Mouse (Mus musculus) midbrain, embryonic 14.5 days (tissue): Measurements from ENCODE around the gene Accsl. TPM values are rescaled to one million over a fixed set of nuclear protein-coding genes. Genes with fewer than 3 reads are reported as not detected.

Experiments used
- ATAC-seq: fragments of 200-750 bp; cut with Nextera tagmentation; 2 replicates; pipeline ENCODE4 v1.8.0; 2017; ENCODE audit warnings: moderate number of reproducible peaks, moderate library complexity; ENCODE audit not compliant: low FRiP score, low TSS enrichment
- DNase-seq: peaks from one replicate; pipeline ENCODE4 v3.0.0-alpha.2; 2015
- H3K27ac ChIP-seq: fragments of 300-500 bp; sonication (generic); replicated peaks from 2 replicates; pipeline ENCODE4 v1.5.1; 2014; ENCODE audit warnings: mild to moderate bottlenecking, low read depth, low read length, moderate library complexity
- H3K27me3 ChIP-seq: fragments of 300-500 bp; sonication (generic); 2 replicates; pipeline ENCODE4 v1.6.1; 2014; ENCODE audit warnings: low read length, control low read depth, mixed read lengths; ENCODE audit not compliant: control insufficient read depth, insufficient read depth
- H3K36me3 ChIP-seq: fragments of 300-500 bp; sonication (generic); 2 replicates; pipeline ENCODE4 v1.6.1; 2014; ENCODE audit warnings: low read length, control low read depth; ENCODE audit not compliant: control insufficient read depth, insufficient read depth
- H3K4me1 ChIP-seq: fragments of 300-500 bp; sonication (generic); 2 replicates; pipeline ENCODE4 v1.6.1; 2014; ENCODE audit warnings: mild to moderate bottlenecking, antibody characterized with exemption, low read length, control low read depth; ENCODE audit not compliant: control insufficient read depth, insufficient read depth
- H3K4me2 ChIP-seq: fragments of 300-500 bp; sonication (generic); 2 replicates; pipeline ENCODE4 v1.6.1; 2014; ENCODE audit warnings: mild to moderate bottlenecking, low read length, moderate library complexity
- H3K4me3 ChIP-seq: fragments of 300-500 bp; sonication (generic); replicated peaks from 2 replicates; pipeline ENCODE4 v1.5.1; 2014; ENCODE audit warnings: low read depth, low read length
- H3K9ac ChIP-seq: fragments of 300-500 bp; sonication (generic); replicated peaks from 2 replicates; pipeline ENCODE4 v1.6.1; 2014; ENCODE audit warnings: mild to moderate bottlenecking, low read length, moderate library complexity
- H3K9me3 ChIP-seq: fragments of 300-500 bp; sonication (generic); 2 replicates; pipeline ENCODE4 v1.6.1; 2016; ENCODE audit warnings: low read length, control low read depth, mixed read lengths; ENCODE audit not compliant: control insufficient read depth
- WGBS: fragments of 180-500 bp; shearing (Covaris S2); extraction: QIAGEN DNeasy Blood & Tissue Kit; methylation state at CpG from one replicate; pipeline ENCODE4 v1.1.7; 2014; 5-methylcytosine and 5-hydroxymethylcytosine counted together
- polyA plus RNA-seq: library from polyadenylated mRNA; unstranded; fragments of >200 nt; fragmentation: Nextera tagmentation; extraction: Ambion mirVana; gene quantifications from 2 replicates; pipeline ENCODE4 v1.2.1, GENCODE M21; 2014

The Accsl gene
- polyA plus RNA-seq, 1 experiment from 2014 or later, result 0.18 TPM

DNA sequence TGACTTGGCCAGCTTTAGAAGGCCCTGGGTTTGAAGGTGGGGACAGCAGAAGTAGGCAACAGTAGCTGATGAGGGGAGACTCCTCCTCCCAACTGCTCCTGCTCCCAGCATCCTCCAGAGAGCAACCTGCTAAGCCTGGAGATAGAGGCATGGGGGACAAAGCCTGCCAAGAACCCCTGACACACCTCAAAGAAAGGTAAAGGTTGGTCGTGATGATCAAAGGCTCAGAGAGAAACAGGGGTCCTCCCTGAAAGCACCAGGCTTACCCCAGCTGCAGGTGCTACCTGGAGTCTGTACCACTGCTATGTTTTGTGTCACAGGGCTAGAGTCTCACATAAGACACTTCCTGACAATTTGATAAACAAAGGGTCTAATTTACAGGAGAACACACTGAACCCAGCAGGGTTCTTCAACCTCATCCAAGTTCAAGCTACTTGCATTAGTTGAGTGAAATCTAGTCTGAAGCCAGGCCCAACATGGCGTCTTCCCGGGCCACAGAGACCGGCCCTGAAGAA lies 2.5 kb upstream of the Accsl start:
- no peak overlapping the region for H3K27ac ChIP-seq
- no peaks in the 10 kb centered on the region for H3K27me3 ChIP-seq
- no peaks in the 10 kb centered on the region for H3K9me3 ChIP-seq
- no peak overlapping the region for H3K4me3 ChIP-seq
- H3K9ac ChIP-seq, result no peak overlapping the region
- DNase-seq (no peak), ATAC-seq (no peak)
- peaks cover 6% of the 10 kb centered on the region; the same call in 1 of the 2 replicates for H3K4me1 ChIP-seq
- WGBS, result 92% methylated on average over 4 of the region's 4 CpGs
- H3K36me3 ChIP-seq, result no peaks in the 10 kb centered on the region
- no peak overlapping the region for H3K4me2 ChIP-seq

DNA sequence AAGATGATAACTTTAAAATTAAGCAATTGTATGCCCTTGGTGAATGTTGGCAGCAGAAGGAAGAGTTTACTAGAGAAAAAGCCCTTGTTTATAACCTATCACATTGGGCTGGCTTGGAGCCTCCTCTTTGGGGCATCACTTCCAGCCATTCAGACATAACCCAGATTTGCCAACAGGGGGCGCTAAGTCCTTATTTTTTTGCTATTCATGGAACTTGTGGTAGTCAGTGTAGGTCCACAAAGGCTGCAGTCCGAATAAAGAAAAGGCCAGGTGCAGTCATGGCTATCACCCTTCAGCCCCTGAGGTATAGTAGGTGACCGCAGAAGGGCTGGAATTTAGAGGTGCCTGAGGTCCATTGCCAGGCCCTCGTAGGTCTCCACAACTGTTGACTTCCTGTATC lies 1.9 kb upstream of the Accsl start:
- Histone ChIP-seq H3K4me2 (no peak overlapping the region), H3K27ac (no peak overlapping the region), H3K27me3 (no peaks in the 10 kb centered on the region), H3K4me3 (no peak overlapping the region), H3K9me3 (no peaks in the 10 kb centered on the region), H3K9ac (no peak overlapping the region), H3K4me1 (peaks cover 6% of the 10 kb centered on the region; the same call in 1 of the 2 replicates), H3K36me3 (no peaks in the 10 kb centered on the region)
- WGBS, result 44% methylated on average over 4 of the region's 4 CpGs
- ATAC-seq (peak; percentile 17; the same call in 1 of the 2 replicates), DNase-seq (peak; percentile 84)

DNA sequence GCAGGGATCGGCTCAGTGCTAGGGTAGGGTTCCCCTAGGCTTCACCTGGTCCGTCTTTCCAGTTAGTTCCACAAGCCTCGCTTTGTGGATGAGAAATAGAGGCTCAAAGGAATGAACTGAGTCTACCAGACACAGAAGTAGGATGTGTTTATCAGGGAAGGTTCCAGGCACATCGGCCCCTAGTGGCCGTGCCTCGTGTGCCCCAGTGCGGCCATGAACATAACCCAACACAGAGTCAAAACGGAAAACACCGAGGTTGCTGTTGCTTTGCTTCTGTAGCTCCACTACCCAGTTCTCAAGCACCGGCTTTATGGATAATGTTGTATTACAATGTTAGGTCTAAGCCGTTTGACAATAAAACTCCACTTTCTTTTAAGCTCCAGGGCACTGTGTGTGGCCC lies 391 bp downstream of the Accsl start:
- Histone ChIP-seq H3K27ac (no peak overlapping the region), H3K9ac (no peak overlapping the region), H3K27me3 (no peaks in the 10 kb centered on the region), H3K4me2 (no peak overlapping the region), H3K4me1 (0 out of 2 replicates have a peak, but pooled peaks cover 3% of the 10 kb centered on the region), H3K4me3 (no peak overlapping the region), H3K36me3 (no peaks in the 10 kb centered on the region), H3K9me3 (no peaks in the 10 kb centered on the region)
- ATAC-seq, result no peak
- no peak for DNase-seq
- WGBS, result 91% methylated on average over 11 of the region's 11 CpGs

DNA sequence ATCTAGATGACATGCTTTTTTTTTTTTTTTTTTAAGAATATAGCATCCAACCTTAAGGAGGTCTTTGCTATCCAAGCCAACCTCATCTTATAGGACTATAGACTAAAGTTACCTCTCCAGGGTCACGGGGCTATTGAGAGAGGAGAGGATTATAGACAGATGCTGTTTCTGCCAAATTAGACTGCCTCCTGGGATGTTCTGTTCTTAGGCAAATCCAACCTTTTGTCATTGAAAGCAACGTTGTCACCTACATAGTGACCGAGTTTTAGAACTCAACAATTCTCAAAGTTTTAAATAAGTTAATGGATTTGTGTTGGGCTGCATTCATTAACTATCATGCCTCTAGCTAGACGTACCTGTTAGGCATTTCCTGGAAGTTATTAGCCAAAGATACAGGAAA lies 5.7 kb downstream of the Accsl start:
- no peak overlapping the region for H3K9ac ChIP-seq
- no peaks in the 10 kb centered on the region for H3K4me1 ChIP-seq
- WGBS, result 54% methylated on average over 4 of the region's 4 CpGs
- H3K4me3 ChIP-seq, result no peak overlapping the region
- H3K27me3 ChIP-seq, result no peaks in the 10 kb centered on the region
- no peak overlapping the region for H3K27ac ChIP-seq
- H3K4me2 ChIP-seq, result no peak overlapping the region
- ATAC-seq (no peak), DNase-seq (no peak)
- no peaks in the 10 kb centered on the region for H3K9me3 ChIP-seq
- H3K36me3 ChIP-seq, result no peaks in the 10 kb centered on the region

DNA sequence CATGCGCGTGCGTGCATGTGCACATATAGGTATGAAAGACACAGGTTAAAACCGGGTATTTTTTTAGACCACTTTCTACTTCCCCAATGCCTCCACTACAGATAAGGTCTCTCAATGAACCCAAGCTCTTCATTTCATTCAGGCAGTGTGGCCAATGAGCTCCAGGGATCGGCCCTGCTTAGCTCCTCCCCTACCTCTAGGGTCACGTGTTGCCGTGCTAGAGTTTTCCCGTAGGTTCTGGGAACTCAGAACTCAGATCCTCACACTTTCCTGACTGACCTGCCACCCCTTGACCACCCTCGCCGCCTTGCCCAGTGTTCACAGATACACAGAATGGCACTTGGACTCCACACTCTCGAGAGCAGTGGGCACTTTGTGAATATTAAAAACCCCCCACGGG lies 10.1 kb downstream of the Accsl start:
- WGBS, result 78% methylated on average over 12 of the region's 12 CpGs
- H3K27ac ChIP-seq, result no peak overlapping the region
- H3K36me3 ChIP-seq, result no peaks in the 10 kb centered on the region
- no peaks in the 10 kb centered on the region for H3K27me3 ChIP-seq
- no peak overlapping the region for H3K4me3 ChIP-seq
- no peak for ATAC-seq
- H3K4me2 ChIP-seq, result no peak overlapping the region
- H3K9me3 ChIP-seq, result no peaks in the 10 kb centered on the region
- DNase-seq, result no peak
- H3K9ac ChIP-seq, result no peak overlapping the region
- H3K4me1 ChIP-seq, result no peaks in the 10 kb centered on the region

DNA sequence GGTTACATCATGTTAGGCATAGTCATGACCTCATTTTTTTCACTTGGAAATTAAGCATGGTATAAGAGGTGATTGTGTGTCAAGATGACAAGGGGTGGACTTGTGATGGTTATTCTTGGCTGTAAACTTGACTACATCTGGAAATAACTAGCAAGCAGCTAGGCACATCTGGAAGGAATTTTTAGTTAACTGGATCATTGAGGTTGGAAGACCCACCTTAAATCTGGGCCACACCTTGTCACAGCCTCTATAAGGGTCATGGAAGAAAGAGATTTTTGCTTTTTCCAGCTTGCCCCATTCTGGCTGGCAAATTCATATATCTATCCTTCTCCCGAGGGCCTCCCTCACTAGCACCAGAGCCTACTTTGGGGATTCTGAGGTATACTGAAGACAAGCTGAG lies 17.7 kb downstream of the Accsl start:
- no peak overlapping the region for H3K4me2 ChIP-seq
- ATAC-seq (no peak), DNase-seq (no peak)
- H3K4me1 ChIP-seq, result peaks cover 7% of the 10 kb centered on the region
- no peaks in the 10 kb centered on the region for H3K36me3 ChIP-seq
- H3K27ac ChIP-seq, result no peak overlapping the region
- H3K27me3 ChIP-seq, result no peaks in the 10 kb centered on the region
- H3K4me3 ChIP-seq, result no peak overlapping the region
- 84% methylated on average over 1 of the region's 1 CpGs for whole genome bisulfite sequencing
- H3K9me3 ChIP-seq, result no peaks in the 10 kb centered on the region
- H3K9ac ChIP-seq, result no peak overlapping the region

DNA sequence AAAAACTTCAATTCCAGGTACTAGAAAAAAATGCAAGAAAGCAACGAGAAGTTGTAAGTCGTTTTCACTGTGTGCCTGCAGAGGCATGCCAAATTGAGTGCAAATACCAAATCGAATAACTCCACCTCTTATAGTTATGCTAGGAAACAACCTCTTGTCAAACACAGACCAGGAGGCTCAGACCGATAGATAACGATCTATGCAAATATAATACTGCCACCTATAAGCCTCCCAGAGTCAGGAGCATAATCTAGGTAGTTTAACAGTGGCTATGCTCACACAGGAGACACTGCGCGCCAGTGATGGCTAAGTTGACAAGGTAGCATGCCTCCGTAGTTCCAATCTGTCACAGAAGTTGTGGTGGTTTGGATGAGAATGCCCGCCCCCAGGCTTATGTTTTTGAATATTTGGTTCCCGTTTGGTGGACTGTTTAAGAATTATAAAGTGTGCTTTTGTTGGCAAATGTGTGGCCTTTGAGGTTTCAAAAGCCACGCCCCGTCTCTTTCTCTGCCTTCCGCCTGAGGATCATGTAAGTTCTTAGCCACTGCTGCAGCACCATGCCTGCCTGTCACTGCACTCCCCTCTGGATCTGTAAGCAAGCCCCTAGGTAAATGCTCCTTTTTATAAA lies 18.5 kb downstream of the Accsl start:
- Histone ChIP-seq H3K9ac (no peak overlapping the region), H3K36me3 (no peaks in the 10 kb centered on the region), H3K9me3 (no peaks in the 10 kb centered on the region), H3K27me3 (no peaks in the 10 kb centered on the region), H3K4me1 (peaks cover 7% of the 10 kb centered on the region), H3K4me3 (no peak overlapping the region), H3K4me2 (peak overlapping the region; percentile 77), H3K27ac (no peak overlapping the region)
- ATAC-seq, result no peak
- WGBS, result 47% methylated on average over 13 of the region's 13 CpGs
- peak; percentile 9 for DNase-seq

DNA sequence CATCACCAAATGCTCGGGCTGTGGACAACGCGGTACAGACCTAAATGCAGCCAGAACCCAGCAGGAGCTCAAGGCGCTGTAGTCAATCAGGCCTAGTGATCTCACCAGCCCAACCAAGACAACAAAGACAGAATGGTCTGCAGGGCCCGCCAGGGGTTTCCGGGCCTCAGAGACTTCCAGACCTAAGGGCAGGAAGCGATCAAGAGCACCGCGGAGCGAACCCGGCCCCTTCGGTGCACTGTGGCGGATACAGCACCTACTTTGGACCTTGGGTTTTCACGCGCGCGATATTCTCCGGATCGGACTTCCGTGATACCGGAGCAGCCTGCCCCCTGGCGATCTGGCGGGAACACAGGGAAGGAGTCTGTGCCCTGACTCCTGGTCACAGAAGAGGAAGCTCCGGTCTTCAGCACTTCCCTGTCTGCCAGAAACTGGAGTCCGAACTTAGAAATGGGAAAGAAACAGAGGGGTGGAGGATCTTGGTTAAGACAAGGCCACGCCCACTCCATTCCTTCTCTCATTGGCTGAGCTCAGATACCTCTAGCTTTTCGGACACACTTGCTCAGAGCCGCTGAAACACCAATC lies 19.4 kb downstream of the Accsl start, which contains the start of gene Accs:
Gene Accs (minus strand): TSS at position 439 of the 585 bp plus-strand sequence.
- ATAC-seq (peak; percentile 74), DNase-seq (peak; percentile 86)
- no peaks in the 10 kb centered on the region for H3K27me3 ChIP-seq
- no peaks in the 10 kb centered on the region for H3K9me3 ChIP-seq
- WGBS, result under 1% methylated on average over 28 of the region's 28 CpGs
- peak within 1 kb of the TSS; percentile 56 for H3K4me3 ChIP-seq
- H3K9ac ChIP-seq, result peak within 1 kb of the TSS; percentile 73
- peak within 1 kb of the TSS; percentile 77 for H3K4me2 ChIP-seq
- H3K4me1 ChIP-seq, result peaks cover 7% of the 10 kb centered on the region
- peaks cover 2% of the 10 kb centered on the region for H3K36me3 ChIP-seq
- peak within 1 kb of the TSS; percentile 79 for H3K27ac ChIP-seq

DNA sequence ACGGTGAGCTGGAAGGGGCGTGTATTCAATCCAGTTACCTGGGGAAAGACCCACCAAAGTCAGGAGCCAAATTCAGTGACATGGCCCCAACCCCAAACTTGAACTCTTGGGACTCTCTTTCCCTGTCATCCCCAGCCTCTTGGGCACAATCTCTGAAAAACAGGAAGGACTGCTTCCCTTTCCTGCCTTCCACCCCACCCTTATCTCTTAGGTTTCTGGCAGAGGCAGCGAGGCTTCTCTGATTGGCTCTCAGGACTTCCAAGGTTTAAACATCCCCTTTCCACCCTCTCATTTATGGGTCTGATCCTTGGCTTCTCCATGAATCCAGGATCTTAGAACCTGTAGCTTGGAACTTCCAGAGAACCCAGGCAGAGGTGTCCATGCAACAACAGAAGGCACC lies 27.6 kb downstream of the Accsl start:
- no peak for DNase-seq
- Histone ChIP-seq H3K27me3 (no peaks in the 10 kb centered on the region), H3K9me3 (no peaks in the 10 kb centered on the region), H3K36me3 (peaks cover 57% of the 10 kb centered on the region), H3K27ac (no peak overlapping the region), H3K4me3 (no peak overlapping the region), H3K4me2 (no peak overlapping the region), H3K4me1 (no peaks in the 10 kb centered on the region), H3K9ac (no peak overlapping the region)
- ATAC-seq, result no peak
- 93% methylated on average over 3 of the region's 3 CpGs for WGBS
